Mouse (Mus musculus) ES-E14 (cell line): Measurements from ENCODE around the gene Cyb561. TPM values are rescaled to one million over a fixed set of nuclear protein-coding genes. Genes with fewer than 3 reads are reported as not detected.

Experiments
- DNase-seq: peaks from one replicate; pipeline ENCODE4 v3.0.0-alpha.2; 2013; ENCODE audit warnings: low read depth, low spot score
- H3K27ac ChIP-seq: 2 replicates; pipeline ENCODE4 v1.5.1; 2012; ENCODE audit warnings: low read depth, mild to moderate bottlenecking, low read length, moderate library complexity, mixed read lengths; ENCODE audit not compliant: poor library complexity, insufficient read depth, severe bottlenecking
- H3K36me3 ChIP-seq: 2 replicates; pipeline ENCODE4 v1.6.1; 2012; ENCODE audit warnings: mild to moderate bottlenecking, low read length, moderate library complexity, mixed read lengths; ENCODE audit not compliant: control insufficient read depth, poor library complexity, insufficient read depth, severe bottlenecking
- H3K4me1 ChIP-seq, 2 experiments: fragments of 150-350 bp in 1 of 2; sonication (generic) in 1 of 2; 2 replicates each; pipeline ENCODE4 v1.6.1; 2012; ENCODE audit warnings: low read length in 2 of 2, mild to moderate bottlenecking in 1 of 2, mixed read lengths in 1 of 2; ENCODE audit not compliant: control insufficient read depth in 2 of 2, insufficient read depth in 2 of 2, poor library complexity in 1 of 2
- H3K4me3 ChIP-seq, 2 experiments: fragments of 150-350 bp in 1 of 2; sonication (generic) in 1 of 2; 2 replicates each; pipeline ENCODE4 v1.5.1; 2012; ENCODE audit warnings: low read length in 2 of 2, low read depth in 1 of 2, mild to moderate bottlenecking in 1 of 2, mixed read lengths in 1 of 2; ENCODE audit not compliant: insufficient read depth in 1 of 2, poor library complexity in 1 of 2, severe bottlenecking in 1 of 2
- H3K9ac ChIP-seq: 2 replicates; pipeline ENCODE4 v1.6.1; 2012; ENCODE audit warnings: low read depth, mild to moderate bottlenecking, low read length, mixed read lengths; ENCODE audit not compliant: poor library complexity, insufficient read depth, severe bottlenecking
- H3K9me3 ChIP-seq: fragments of 150-350 bp; sonication (generic); 2 replicates; pipeline ENCODE4 v1.6.1; 2012; ENCODE audit warnings: low read depth, mild to moderate bottlenecking, low read length; ENCODE audit not compliant: control insufficient read depth, insufficient read depth
- CHD2 ChIP-seq: IDR thresholded peaks from 2 replicates; pipeline ENCODE4 v1.6.1; 2014; ENCODE audit warnings: mild to moderate bottlenecking, low read depth, low read length, inconsistent platforms
- HCFC1 ChIP-seq: IDR thresholded peaks from 2 replicates; pipeline ENCODE4 v1.6.1; 2012; ENCODE audit warnings: low read length, inconsistent platforms, borderline replicate concordance; ENCODE audit not compliant: insufficient read depth
- MAFK ChIP-seq: IDR thresholded peaks from 2 replicates; pipeline ENCODE4 v1.6.1; 2014; ENCODE audit warnings: mild to moderate bottlenecking, low read depth, low read length, inconsistent platforms; ENCODE audit not compliant: insufficient read depth
- ZC3H11A ChIP-seq: IDR thresholded peaks from 2 replicates; pipeline ENCODE4 v1.6.1; 2012; ENCODE audit warnings: low read depth, mild to moderate bottlenecking, inconsistent platforms, low read length, borderline replicate concordance
- ZNF384 ChIP-seq: IDR thresholded peaks from 2 replicates; pipeline ENCODE4 v1.6.1; 2012; ENCODE audit warnings: low read depth, low read length, inconsistent platforms
- in situ Hi-C, 2 experiments: fragments of 600-800 bp; cut with MboI; formaldehyde crosslinking; loops; one replicate each; pipeline ENCODE4 v1.15.1; 2025; ENCODE audit warnings: low sequenced_read_pairs in 2 of 2, inconsistent platforms in 1 of 2; ENCODE audit not compliant: unreplicated experiment in 2 of 2
- total RNA-seq: library from RNA; depleted of rRNA; stranded (reverse); fragments of 300-350 nt; gene quantifications from 2 replicates; pipeline ENCODE4 v1.2.3, GENCODE M21; 2012

Cyb561 gene
- total RNA-seq, 1 experiment: 14.7 TPM

- H3K9ac ChIP-seq: no peak overlapping the region
- no peaks in the 10 kb centered on the region for H3K9me3 ChIP-seq
- TF ChIP-seq MAFK (no peak), ZNF384 (peak; percentile 68; the same call in 1 of the 2 replicates)
- H3K36me3 ChIP-seq: peaks cover 3% of the 10 kb centered on the region; the same call in 1 of the 2 replicates
- in situ Hi-C loops: no loop called here
- DNase-seq: no peak
- H3K4me1 ChIP-seq: peaks cover 0 to 7% of the 10 kb centered on the region in 2 experiments; a peak in 1 of 4 replicates
- H3K4me3 ChIP-seq: no peak overlapping the region
- no peak overlapping the region for H3K27ac ChIP-seq
These were observed 14.4 kb downstream of the Cyb561 start for GRCm38 (mm10) chr11:105938771-105939170.

- no peak overlapping the region for H3K4me3 ChIP-seq
- no peak overlapping the region for H3K27ac ChIP-seq
- no peak for TF ChIP-seq CHD2
- no peak for TF ChIP-seq ZNF384
- no peak for TF ChIP-seq MAFK
- TF ChIP-seq HCFC1: no peak
- TF ChIP-seq ZC3H11A: no peak
- peaks cover 0 to 3% of the 10 kb centered on the region in 2 experiments; a peak in 1 of 4 replicates for H3K4me1 ChIP-seq
- H3K9ac ChIP-seq: no peak overlapping the region
- H3K9me3 ChIP-seq: no peaks in the 10 kb centered on the region
- DNase-seq: no peak
- peaks cover 3% of the 10 kb centered on the region; the same call in 1 of the 2 replicates for H3K36me3 ChIP-seq
- in situ Hi-C loops: no loop called here
These were observed 16.2 kb downstream of the Cyb561 start for GRCm38 (mm10) chr11:105936974-105937373.

- DNase-seq: no peak
- peaks cover 3% of the 10 kb centered on the region; the same call in 1 of the 2 replicates for H3K36me3 ChIP-seq
- no peak overlapping the region for H3K9ac ChIP-seq
- no peak overlapping the region for H3K27ac ChIP-seq
- TF ChIP-seq MAFK (no peak), ZNF384 (no peak), ZC3H11A (no peak), CHD2 (no peak), HCFC1 (no peak)
- H3K9me3 ChIP-seq: no peaks in the 10 kb centered on the region
- in situ Hi-C loops: no loop called here
- peaks cover 0 to 3% of the 10 kb centered on the region in 2 experiments; a peak in 1 of 4 replicates for H3K4me1 ChIP-seq
- H3K4me3 ChIP-seq: no peak overlapping the region
These were observed 16.9 kb downstream of the Cyb561 start for GRCm38 (mm10) chr11:105936200-105936599.

- no peak for TF ChIP-seq ZC3H11A
- no peak for TF ChIP-seq HCFC1
- no peak for TF ChIP-seq MAFK
- TF ChIP-seq ZNF384: no peak
- TF ChIP-seq CHD2: no peak
- in situ Hi-C loops: no loop called here
- Histone ChIP-seq H3K9me3 (no peaks in the 10 kb centered on the region), H3K27ac (no peak overlapping the region), H3K36me3 (peaks cover 3% of the 10 kb centered on the region; the same call in 1 of the 2 replicates), H3K9ac (no peak overlapping the region), H3K4me1 (peaks cover 0 to 3% of the 10 kb centered on the region in 2 experiments; a peak in 1 of 4 replicates), H3K4me3 (no peak overlapping the region)
- DNase-seq: no peak
These were observed 17.6 kb downstream of the Cyb561 start for GRCm38 (mm10) chr11:105935496-105935895.

- H3K9ac ChIP-seq: no peak overlapping the region; the same call in 1 of the 2 replicates
- no peak for DNase-seq
These were observed 18.3 kb downstream of the Cyb561 start for GRCm38 (mm10) chr11:105934816-105935215.

More at GRCm38 (mm10) chr11:105934816-105935215, 18.3 kb downstream of the Cyb561 start:
- Histone ChIP-seq H3K9me3 (no peaks in the 10 kb centered on the region), H3K4me1 (peaks cover 0 to 3% of the 10 kb centered on the region in 2 experiments; a peak in 1 of 4 replicates), H3K36me3 (peaks cover 3% of the 10 kb centered on the region; the same call in 1 of the 2 replicates), H3K4me3 (no peak overlapping the region), H3K27ac (no peak overlapping the region)
- in situ Hi-C loops: no loop called here
- no peak for TF ChIP-seq CHD2
- no peak for TF ChIP-seq ZNF384
- no peak for TF ChIP-seq HCFC1
- TF ChIP-seq ZC3H11A: no peak
- no peak for TF ChIP-seq MAFK
